8 mouse cellular contexts compared by ENCODE assay signal in the genomic region with DNA sequence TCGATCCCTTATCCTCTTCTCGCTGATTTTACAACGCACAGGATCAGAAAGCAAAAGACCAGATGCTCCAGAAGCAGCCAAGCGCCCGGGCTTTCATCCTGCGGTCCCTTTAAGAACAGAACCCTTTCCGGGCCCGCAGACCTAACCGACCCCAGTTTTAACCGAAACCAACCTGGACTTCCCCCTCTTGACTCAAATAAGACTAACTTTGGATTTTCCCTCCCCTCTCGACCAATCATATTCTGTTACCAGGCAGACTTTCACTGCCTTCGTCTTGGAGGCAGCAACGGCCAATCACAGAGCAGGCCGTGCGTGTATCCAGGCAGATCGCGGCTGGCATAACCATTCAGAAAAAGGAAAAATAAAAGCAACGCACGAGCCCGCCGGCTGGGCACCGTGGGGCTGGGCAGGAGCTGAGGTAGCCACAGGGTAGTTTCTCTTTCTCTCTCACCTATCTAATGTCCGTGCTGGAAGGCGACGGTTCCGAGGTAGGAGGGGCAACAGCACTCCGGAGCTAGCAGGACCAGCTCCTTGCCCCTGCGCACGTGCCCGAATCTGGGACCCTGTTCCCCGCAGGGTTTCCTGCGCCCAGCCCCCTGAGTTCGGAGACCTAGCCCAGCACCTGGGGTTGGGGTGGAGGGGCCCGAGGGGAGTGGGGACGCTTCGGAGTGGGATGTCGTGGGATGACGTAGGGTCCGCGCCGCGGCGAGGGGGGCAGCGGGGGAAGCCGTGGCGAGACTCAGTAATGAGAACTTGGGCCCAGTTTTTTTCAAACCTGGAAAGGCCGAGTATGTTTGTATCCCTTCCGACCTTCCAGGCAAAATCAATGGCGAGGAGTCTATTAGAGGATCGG. TPM values are rescaled to one million over a fixed set of nuclear protein-coding genes. Genes with fewer than 3 reads are reported as not detected.
A peak's percentile ranks its signal among the peaks of the same experiment; 100 is the strongest.
DNase-seq lines count a peak whose midpoint lies in the region; ATAC-seq and TF ChIP-seq lines count a peak whose summit lies in the region.

A gene (plus strand): TSS at position 312 of the 853 bp plus-strand sequence.

- H3K4me3 ChIP-seq in bone marrow macrophage, adult 2 months (ENCODE audit: insufficient read depth, low read length) = peak within 1 kb of the TSS; percentile 99
- H3K4me3 ChIP-seq in embryonic fibroblast, embryonic 13.5 days (ENCODE audit: insufficient read depth, low read length) = peak within 1 kb of the TSS; percentile 66
- peak within 1 kb of the TSS; percentile 79 for H3K4me3 ChIP-seq in kidney, embryonic 14.5 days (ENCODE audit: low read length)
- peak within 1 kb of the TSS; percentile 84 for H3K4me3 ChIP-seq in limb, embryonic 15.5 days

- no peak for TF ChIP-seq CTCF in bone marrow macrophage, adult 2 months (IDR thresholded peaks at IDR 0.05; ENCODE audit: low read depth, low read length)
- TF ChIP-seq CTCF in embryonic fibroblast, embryonic 13.5 days (IDR thresholded peaks at IDR 0.05; ENCODE audit: borderline replicate concordance, insufficient read depth, low read length) = no peak

- H3K27ac ChIP-seq in bone marrow macrophage, adult 2 months (ENCODE audit: insufficient read depth, low read depth, low read length) = peak within 1 kb of the TSS; percentile 85
- H3K27ac ChIP-seq in embryonic fibroblast, embryonic 13.5 days (ENCODE audit: insufficient read depth, low read length) = peak within 1 kb of the TSS; percentile 82
- H3K27ac ChIP-seq in kidney, embryonic 14.5 days (ENCODE audit: low read depth, low read length) = peak within 1 kb of the TSS; percentile 92
- peak within 1 kb of the TSS; percentile 95 for H3K27ac ChIP-seq in limb, embryonic 15.5 days

- peaks cover 37% of the 10 kb centered on the region for H3K36me3 ChIP-seq in kidney, embryonic 14.5 days (ENCODE audit: control insufficient read depth, insufficient read depth, low read length)
- H3K36me3 ChIP-seq in limb, embryonic 15.5 days = peaks cover 36% of the 10 kb centered on the region

- H3K9ac ChIP-seq in kidney, embryonic 14.5 days (ENCODE audit: low read depth, low read length) = peak within 1 kb of the TSS; percentile 89
- peak within 1 kb of the TSS; percentile 78 for H3K9ac ChIP-seq in limb, embryonic 15.5 days

- under 1% methylated on average over 50 of the region's 50 CpGs for WGBS in kidney, embryonic 14.5 days
- under 1% methylated on average over 50 of the region's 50 CpGs for WGBS in limb, embryonic 15.5 days

- H3K27me3 ChIP-seq in kidney, embryonic 14.5 days (ENCODE audit: control insufficient read depth, insufficient read depth, low read length) = no peaks in the 10 kb centered on the region
- H3K27me3 ChIP-seq in limb, embryonic 15.5 days = no peaks in the 10 kb centered on the region

- H3K4me1 ChIP-seq in bone marrow macrophage, adult 2 months (ENCODE audit: control insufficient read depth, insufficient read depth, low read length) = peaks cover 17% of the 10 kb centered on the region
- H3K4me1 ChIP-seq in embryonic fibroblast, embryonic 13.5 days (ENCODE audit: control insufficient read depth, insufficient read depth, low read length) = peaks cover 4% of the 10 kb centered on the region; the same call in 1 of the 2 replicates
- peaks cover 13% of the 10 kb centered on the region for H3K4me1 ChIP-seq in kidney, embryonic 14.5 days (ENCODE audit: control insufficient read depth, insufficient read depth, low read length)
- peaks cover 18% of the 10 kb centered on the region for H3K4me1 ChIP-seq in limb, embryonic 15.5 days

- no peak for TF ChIP-seq POLR2A in bone marrow macrophage, adult 2 months (IDR thresholded peaks at IDR 0.05; ENCODE audit: borderline replicate concordance, low read depth, low read length)
- TF ChIP-seq POLR2A in embryonic fibroblast, embryonic 13.5 days (IDR thresholded peaks at IDR 0.05; ENCODE audit: low read depth, low read length) = peak; percentile 58

- peak within 1 kb of the TSS; percentile 67 for H3K4me2 ChIP-seq in kidney, embryonic 14.5 days (replicated peaks; ENCODE audit: low read depth, low read length)
- H3K4me2 ChIP-seq in limb, embryonic 15.5 days = peak within 1 kb of the TSS; percentile 54

- peak; percentile 99 for DNase-seq in A20 (ENCODE audit: low read depth, low spot score)
- DNase-seq in heart, adult 9 months (ENCODE audit: low spot score in 2 of 2) = peak; percentile 97 to 98
- DNase-seq in monocyte, adult 2 months (ENCODE audit: low read depth in 1 of 2, low spot score in 2 of 2) = peak; percentile 84 to 89
- DNase-seq in spleen, postnatal 36 days (ENCODE audit: low spot score in 2 of 2) = peak; percentile 96 to 97

- ATAC-seq in kidney, embryonic 14.5 days (ENCODE audit: low FRiP score, low TSS enrichment) = peak; percentile 98
- peak; percentile 98 for ATAC-seq in limb, embryonic 15.5 days (ENCODE audit: insufficient number of reproducible peaks, low FRiP score, low TSS enrichment, low read depth)

- no peaks in the 10 kb centered on the region for H3K9me3 ChIP-seq in kidney, embryonic 14.5 days (ENCODE audit: control insufficient read depth, low read length)
- H3K9me3 ChIP-seq in limb, embryonic 15.5 days = no peaks in the 10 kb centered on the region

RNA-seq across cellular contexts. Expression of the gene that starts here (rescaled TPM):
- polyA plus RNA-seq in bone marrow macrophage, adult 2 months (2012; ENCODE audit: insufficient read depth, insufficient read length, missing spikeins) = 18.7 and 23.1 TPM in 2 replicates
- 22.6 and 24.2 TPM in 2 replicates for polyA plus RNA-seq in embryonic fibroblast, embryonic 13.5 days (2011; ENCODE audit: insufficient read length, low read depth, missing spikeins)
- polyA plus RNA-seq in kidney, embryonic 14.5 days (2014; fragmentation: Nextera tagmentation; extraction: Ambion mirVana) = 8.7 and 13.0 TPM in 2 replicates
- polyA plus RNA-seq in limb, embryonic 15.5 days (2015; fragmentation: Nextera tagmentation; extraction: Ambion mirVana) = 8.0 and 8.2 TPM in 2 replicates

Comparison
In these comparisons a context has a peak if more than half of its experiments do, and no peak if none do; other contexts are left out.
1. Peak in every context shown above with its lines: DNase-seq, ATAC-seq, H3K4me3 ChIP-seq and H3K27ac ChIP-seq.